Mouse (Mus musculus): ENCODE results near the gene Pdgfra. TPM values are rescaled to one million over a fixed set of nuclear protein-coding genes. Genes with fewer than 3 reads are reported as not detected.

Gene Pdgfra
- polyA plus RNA-seq, 1 experiment from 2014 or later, result 20.8 TPM

GRCm38 (mm10) chr5:75184693-75185235, 32.7 kb downstream of the Pdgfra start:
- ATAC-seq, result no peak
- Histone ChIP-seq H3K27me3 (replicated peaks; ENCODE audit: control insufficient read depth, insufficient read depth, low read length) (no peaks in the 10 kb centered on the region), H3K27ac (ENCODE audit: low read depth, low read length) (no peak overlapping the region), H3K4me1 (ENCODE audit: control insufficient read depth, insufficient read depth, low read depth, low read length) (no peaks in the 10 kb centered on the region), H3K36me3 (ENCODE audit: control insufficient read depth, insufficient read depth, low read length) (no peaks in the 10 kb centered on the region), H3K9ac (ENCODE audit: low read depth, low read length) (no peak overlapping the region), H3K4me2 (ENCODE audit: low read length) (no peak overlapping the region), H3K4me3 (ENCODE audit: low read length) (no peak overlapping the region), H3K9me3 (ENCODE audit: control insufficient read depth, low read length) (no peaks in the 10 kb centered on the region)
- 80% methylated on average over 7 of the region's 7 CpGs for WGBS

GRCm38 (mm10) chr5:75185584-75185983, 33.5 kb downstream of the Pdgfra start:
- H3K27me3 ChIP-seq (replicated peaks; ENCODE audit: control insufficient read depth, insufficient read depth, low read length), result no peaks in the 10 kb centered on the region
- no peaks in the 10 kb centered on the region for H3K4me1 ChIP-seq (ENCODE audit: control insufficient read depth, insufficient read depth, low read depth, low read length)
- H3K9me3 ChIP-seq (ENCODE audit: control insufficient read depth, low read length), result no peaks in the 10 kb centered on the region
- no peak overlapping the region for H3K4me2 ChIP-seq (ENCODE audit: low read length)
- H3K4me3 ChIP-seq (ENCODE audit: low read length), result no peak overlapping the region
- no peak overlapping the region for H3K27ac ChIP-seq (ENCODE audit: low read depth, low read length)
- 66% methylated on average over 7 of the region's 7 CpGs for WGBS
- H3K9ac ChIP-seq (ENCODE audit: low read depth, low read length), result no peak overlapping the region
- ATAC-seq, result no peak
- H3K36me3 ChIP-seq (ENCODE audit: control insufficient read depth, insufficient read depth, low read length), result no peaks in the 10 kb centered on the region

GRCm38 (mm10) chr5:75189319-75189987, 37.4 kb downstream of the Pdgfra start:
- no peak overlapping the region for H3K27ac ChIP-seq (ENCODE audit: low read depth, low read length)
- H3K4me1 ChIP-seq (ENCODE audit: control insufficient read depth, insufficient read depth, low read depth, low read length), result no peaks in the 10 kb centered on the region
- no peak overlapping the region for H3K4me3 ChIP-seq (ENCODE audit: low read length)
- no peak for ATAC-seq
- H3K9me3 ChIP-seq (ENCODE audit: control insufficient read depth, low read length), result no peaks in the 10 kb centered on the region
- no peaks in the 10 kb centered on the region for H3K27me3 ChIP-seq (replicated peaks; ENCODE audit: control insufficient read depth, insufficient read depth, low read length)
- H3K36me3 ChIP-seq (ENCODE audit: control insufficient read depth, insufficient read depth, low read length), result no peaks in the 10 kb centered on the region
- 43% methylated on average over 15 of the region's 15 CpGs for WGBS
- no peak overlapping the region for H3K4me2 ChIP-seq (ENCODE audit: low read length)
- H3K9ac ChIP-seq (ENCODE audit: low read depth, low read length), result no peak overlapping the region

- Histone ChIP-seq H3K36me3 (ENCODE audit: control insufficient read depth, insufficient read depth, low read length) (no peaks in the 10 kb centered on the region), H3K4me1 (ENCODE audit: control insufficient read depth, insufficient read depth, low read depth, low read length) (no peaks in the 10 kb centered on the region), H3K27me3 (replicated peaks; ENCODE audit: control insufficient read depth, insufficient read depth, low read length) (no peaks in the 10 kb centered on the region), H3K27ac (ENCODE audit: low read depth, low read length) (no peak overlapping the region), H3K4me3 (ENCODE audit: low read length) (no peak overlapping the region), H3K9me3 (ENCODE audit: control insufficient read depth, low read length) (no peaks in the 10 kb centered on the region), H3K4me2 (ENCODE audit: low read length) (no peak overlapping the region), H3K9ac (ENCODE audit: low read depth, low read length) (no peak overlapping the region)
- no peak for ATAC-seq
- WGBS, result 92% methylated on average over 5 of the region's 5 CpGs
Observed at GRCm38 (mm10) chr5:75193107-75193506, 41.0 kb downstream of the Pdgfra start.

- Histone ChIP-seq H3K4me3 (ENCODE audit: low read length) (no peak overlapping the region), H3K9me3 (ENCODE audit: control insufficient read depth, low read length) (no peaks in the 10 kb centered on the region), H3K27ac (ENCODE audit: low read depth, low read length) (no peak overlapping the region), H3K27me3 (replicated peaks; ENCODE audit: control insufficient read depth, insufficient read depth, low read length) (no peaks in the 10 kb centered on the region), H3K4me2 (ENCODE audit: low read length) (no peak overlapping the region), H3K36me3 (ENCODE audit: control insufficient read depth, insufficient read depth, low read length) (no peaks in the 10 kb centered on the region), H3K9ac (ENCODE audit: low read depth, low read length) (no peak overlapping the region), H3K4me1 (ENCODE audit: control insufficient read depth, insufficient read depth, low read depth, low read length) (no peaks in the 10 kb centered on the region)
- 57% methylated on average over 8 of the region's 8 CpGs for WGBS
- ATAC-seq, result peak; percentile 76; the same call in 1 of the 2 replicates
Observed at GRCm38 (mm10) chr5:75198413-75198812, 46.3 kb downstream of the Pdgfra start.

- WGBS, result 53% methylated on average over 9 of the region's 9 CpGs
- no peak for ATAC-seq
- H3K36me3 ChIP-seq (ENCODE audit: control insufficient read depth, insufficient read depth, low read length), result no peaks in the 10 kb centered on the region
- no peak overlapping the region for H3K27ac ChIP-seq (ENCODE audit: low read depth, low read length)
- no peaks in the 10 kb centered on the region for H3K27me3 ChIP-seq (replicated peaks; ENCODE audit: control insufficient read depth, insufficient read depth, low read length)
- no peak overlapping the region for H3K4me3 ChIP-seq (ENCODE audit: low read length)
- H3K9ac ChIP-seq (ENCODE audit: low read depth, low read length), result no peak overlapping the region
- H3K4me2 ChIP-seq (ENCODE audit: low read length), result no peak overlapping the region
- H3K4me1 ChIP-seq (ENCODE audit: control insufficient read depth, insufficient read depth, low read depth, low read length), result no peaks in the 10 kb centered on the region
- H3K9me3 ChIP-seq (ENCODE audit: control insufficient read depth, low read length), result no peaks in the 10 kb centered on the region
Observed at GRCm38 (mm10) chr5:75199698-75200365, 47.7 kb downstream of the Pdgfra start.

GRCm38 (mm10) chr5:75200366-75200724, 48.3 kb downstream of the Pdgfra start:
- Histone ChIP-seq H3K9ac (ENCODE audit: low read depth, low read length) (no peak overlapping the region), H3K36me3 (ENCODE audit: control insufficient read depth, insufficient read depth, low read length) (no peaks in the 10 kb centered on the region), H3K4me1 (ENCODE audit: control insufficient read depth, insufficient read depth, low read depth, low read length) (no peaks in the 10 kb centered on the region), H3K9me3 (ENCODE audit: control insufficient read depth, low read length) (no peaks in the 10 kb centered on the region), H3K4me2 (ENCODE audit: low read length) (no peak overlapping the region), H3K27ac (ENCODE audit: low read depth, low read length) (no peak overlapping the region), H3K27me3 (replicated peaks; ENCODE audit: control insufficient read depth, insufficient read depth, low read length) (no peaks in the 10 kb centered on the region), H3K4me3 (ENCODE audit: low read length) (no peak overlapping the region)
- ATAC-seq, result 0 out of 2 replicates have a peak, but pooled peaks have one; percentile 25
- 93% methylated on average over 10 of the region's 10 CpGs for WGBS

- Histone ChIP-seq H3K4me3 (ENCODE audit: low read length) (no peak overlapping the region), H3K36me3 (ENCODE audit: control insufficient read depth, insufficient read depth, low read length) (no peaks in the 10 kb centered on the region)
- WGBS, result 91% methylated on average over 3 of the region's 3 CpGs
Observed at GRCm38 (mm10) chr5:75207905-75208304, 55.8 kb downstream of the Pdgfra start.

GRCm38 (mm10) chr5:75209966-75210365, 57.9 kb downstream of the Pdgfra start:
- ATAC-seq, result no peak
- Histone ChIP-seq H3K9ac (ENCODE audit: low read depth, low read length) (no peak overlapping the region), H3K9me3 (ENCODE audit: control insufficient read depth, low read length) (no peaks in the 10 kb centered on the region), H3K27me3 (replicated peaks; ENCODE audit: control insufficient read depth, insufficient read depth, low read length) (no peaks in the 10 kb centered on the region), H3K4me3 (ENCODE audit: low read length) (no peak overlapping the region), H3K4me2 (ENCODE audit: low read length) (no peak overlapping the region), H3K36me3 (ENCODE audit: control insufficient read depth, insufficient read depth, low read length) (no peaks in the 10 kb centered on the region), H3K27ac (ENCODE audit: low read depth, low read length) (no peak overlapping the region), H3K4me1 (ENCODE audit: control insufficient read depth, insufficient read depth, low read depth, low read length) (no peaks in the 10 kb centered on the region)
- 14% methylated on average over 1 of the region's 1 CpGs for WGBS

More at GRCm38 (mm10) chr5:75207905-75208304, 55.8 kb downstream of the Pdgfra start:
- H3K27ac ChIP-seq (ENCODE audit: low read depth, low read length), result no peak overlapping the region
- H3K9me3 ChIP-seq (ENCODE audit: control insufficient read depth, low read length), result no peaks in the 10 kb centered on the region
- H3K4me2 ChIP-seq (ENCODE audit: low read length), result no peak overlapping the region
- no peaks in the 10 kb centered on the region for H3K4me1 ChIP-seq (ENCODE audit: control insufficient read depth, insufficient read depth, low read depth, low read length)
- no peak overlapping the region for H3K9ac ChIP-seq (ENCODE audit: low read depth, low read length)
- no peak for ATAC-seq
- H3K27me3 ChIP-seq (replicated peaks; ENCODE audit: control insufficient read depth, insufficient read depth, low read length), result no peaks in the 10 kb centered on the region
